Mouse (Mus musculus) liver, embryonic 15.5 days (tissue): Measurements from ENCODE around the gene Gm6899. TPM values are rescaled to one million over a fixed set of nuclear protein-coding genes. Genes with fewer than 3 reads are reported as not detected.
A peak's percentile ranks its signal among the peaks of the same experiment; 100 is the strongest.

Source experiments
- ATAC-seq: fragments of 200-750 bp; cut with Nextera tagmentation; 2 replicates; pipeline ENCODE4 v1.8.0; 2017; ENCODE audit warnings: moderate number of reproducible peaks, mild to moderate bottlenecking, moderate library complexity; ENCODE audit not compliant: insufficient read depth
- H3K27ac ChIP-seq: fragments of 300-500 bp; sonication (generic); replicated peaks from 2 replicates; pipeline ENCODE4 v1.5.1; 2015; ENCODE audit warnings: mild to moderate bottlenecking, inconsistent platforms
- H3K27me3 ChIP-seq: fragments of 300-500 bp; sonication (generic); 2 replicates; pipeline ENCODE4 v1.6.1; 2015; ENCODE audit warnings: mild to moderate bottlenecking, inconsistent platforms
- H3K36me3 ChIP-seq: fragments of 300-500 bp; sonication (generic); replicated peaks from 2 replicates; pipeline ENCODE4 v1.6.1; 2015; ENCODE audit warnings: moderate library complexity, mild to moderate bottlenecking, inconsistent platforms
- H3K4me1 ChIP-seq: fragments of 300-500 bp; sonication (generic); replicated peaks from 2 replicates; pipeline ENCODE4 v1.6.1; 2015; ENCODE audit warnings: inconsistent platforms
- H3K4me2 ChIP-seq: fragments of 300-500 bp; sonication (generic); 2 replicates; pipeline ENCODE4 v1.6.1; 2015; ENCODE audit warnings: moderate library complexity, mild to moderate bottlenecking, inconsistent platforms
- H3K4me3 ChIP-seq: fragments of 300-500 bp; sonication (generic); replicated peaks from 2 replicates; pipeline ENCODE4 v1.5.1; 2015; ENCODE audit warnings: mild to moderate bottlenecking, inconsistent platforms
- H3K9ac ChIP-seq: fragments of 300-500 bp; sonication (generic); 2 replicates; pipeline ENCODE4 v1.6.1; 2015; ENCODE audit warnings: moderate library complexity, mild to moderate bottlenecking, inconsistent platforms
- H3K9me3 ChIP-seq: fragments of 300-500 bp; sonication (generic); replicated peaks from 2 replicates; pipeline ENCODE4 v1.6.1; 2016; ENCODE audit warnings: inconsistent platforms
- WGBS: fragments of 180-500 bp; shearing (Covaris S2); methylation state at CpG from one replicate; pipeline ENCODE4 v1.1.7; 2015; ENCODE audit warnings: mixed read lengths; ENCODE audit not compliant: insufficient replicate concordance; 5-methylcytosine and 5-hydroxymethylcytosine counted together
- polyA plus RNA-seq: library from polyadenylated mRNA; unstranded; fragments of >200 nt; fragmentation: Nextera tagmentation; extraction: Ambion mirVana; gene quantifications from 2 replicates; pipeline ENCODE4 v1.2.1, GENCODE M21; 2015

Gm6899 gene
- polyA plus RNA-seq: 0.23 TPM in 1 of 2 replicates, not detected in the other

- Histone ChIP-seq H3K27me3 (no peaks in the 10 kb centered on the region), H3K4me3 (peak within 1 kb of the TSS; percentile 96), H3K9ac (peak within 1 kb of the TSS; percentile 96), H3K4me1 (peaks cover 42% of the 10 kb centered on the region), H3K27ac (peak within 1 kb of the TSS; percentile 97), H3K4me2 (peak within 1 kb of the TSS; percentile 80), H3K36me3 (peaks cover 24% of the 10 kb centered on the region), H3K9me3 (no peaks in the 10 kb centered on the region)
- WGBS: under 1% methylated on average over 60 of the region's 60 CpGs
- peak; percentile 99 for ATAC-seq
Observed at GRCm38 (mm10) chr11:26593061-26594059, at the start of gene Gm6899, which contains the start of gene Vrk2. TSS of gene Gm6899 (plus strand) at chr11:26593241. TSS of gene Vrk2 (minus strand) at chr11:26593999.

GRCm38 (mm10) chr11:26551551-26551950 lies 41.5 kb upstream of the Gm6899 start:
- no peak overlapping the region for H3K4me3 ChIP-seq
- peaks cover 10% of the 10 kb centered on the region; the same call in 1 of the 2 replicates for H3K4me1 ChIP-seq
- no peak overlapping the region for H3K4me2 ChIP-seq
- H3K27me3 ChIP-seq: no peaks in the 10 kb centered on the region
- no peak overlapping the region for H3K27ac ChIP-seq
- H3K36me3 ChIP-seq: peaks cover 11% of the 10 kb centered on the region
- H3K9ac ChIP-seq: no peak overlapping the region
- 46% methylated on average over 3 of the region's 3 CpGs for WGBS
- ATAC-seq: peak; percentile 78
- H3K9me3 ChIP-seq: no peaks in the 10 kb centered on the region

GRCm38 (mm10) chr11:26585409-26586366 lies 7.4 kb upstream of the Gm6899 start:
- Histone ChIP-seq H3K9ac (no peak overlapping the region), H3K27ac (no peak overlapping the region), H3K9me3 (no peaks in the 10 kb centered on the region), H3K4me1 (0 out of 2 replicates have a peak, but pooled peaks cover 5% of the 10 kb centered on the region), H3K27me3 (no peaks in the 10 kb centered on the region), H3K4me2 (no peak overlapping the region), H3K36me3 (peaks cover 43% of the 10 kb centered on the region), H3K4me3 (no peak overlapping the region)
- 79% methylated on average over 17 of the region's 17 CpGs for WGBS
- no peak for ATAC-seq

- 77% methylated on average over 6 of the region's 6 CpGs for WGBS
- H3K9ac ChIP-seq: no peak overlapping the region
- H3K9me3 ChIP-seq: no peaks in the 10 kb centered on the region
- peaks cover 46% of the 10 kb centered on the region for H3K36me3 ChIP-seq
- H3K4me3 ChIP-seq: no peak overlapping the region
- peaks cover 8% of the 10 kb centered on the region for H3K4me1 ChIP-seq
- no peak overlapping the region for H3K4me2 ChIP-seq
- H3K27me3 ChIP-seq: no peaks in the 10 kb centered on the region
- 0 out of 2 replicates have a peak overlapping the region, but pooled peaks have one; percentile 29 for H3K27ac ChIP-seq
- ATAC-seq: peak; percentile 22; the same call in 1 of the 2 replicates
Observed at GRCm38 (mm10) chr11:26586367-26587183, 6.5 kb upstream of the Gm6899 start.

- Histone ChIP-seq H3K4me1 (peaks cover 9% of the 10 kb centered on the region), H3K9me3 (no peaks in the 10 kb centered on the region), H3K27ac (no peak overlapping the region), H3K9ac (no peak overlapping the region), H3K4me3 (no peak overlapping the region), H3K4me2 (no peak overlapping the region), H3K27me3 (no peaks in the 10 kb centered on the region), H3K36me3 (peaks cover 46% of the 10 kb centered on the region)
- ATAC-seq: peak; percentile 12; the same call in 1 of the 2 replicates
- 85% methylated on average over 1 of the region's 1 CpGs for WGBS
Observed at GRCm38 (mm10) chr11:26587184-26587524, 5.9 kb upstream of the Gm6899 start.

DNA sequence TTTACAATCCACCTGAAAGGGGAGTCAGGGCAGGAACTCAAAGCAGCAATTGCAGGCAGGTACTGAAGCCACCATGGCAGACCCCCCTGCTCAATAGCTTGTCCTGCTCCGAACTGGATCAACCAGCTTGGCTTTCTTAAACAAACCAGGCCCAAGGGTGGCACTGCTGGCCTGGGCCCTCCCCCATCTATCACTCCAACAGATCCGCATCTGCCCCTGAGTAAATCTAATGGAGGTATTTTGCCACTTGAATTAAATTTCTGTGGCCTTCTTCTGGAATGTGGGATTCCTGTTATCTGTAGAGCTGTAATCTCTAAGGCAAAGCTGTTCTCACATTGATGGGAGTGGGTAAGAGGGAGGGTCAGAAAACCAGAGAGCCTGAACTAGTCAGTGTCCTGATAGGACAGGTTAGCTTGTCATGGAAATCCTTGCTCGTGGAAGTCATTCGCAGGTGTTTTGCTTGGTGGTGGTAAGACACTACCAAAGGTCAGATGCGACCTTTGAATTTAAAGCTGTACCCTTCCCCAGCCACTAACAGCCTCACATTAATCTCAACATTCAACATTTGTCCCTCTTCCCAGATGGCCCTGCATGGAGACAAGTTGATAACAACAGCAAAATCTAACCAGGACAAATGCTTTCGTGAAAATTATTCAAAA lies 517 bp upstream of the Gm6899 start:
- 29% methylated on average over 6 of the region's 6 CpGs for WGBS
- ATAC-seq: no peak
- peaks cover 35% of the 10 kb centered on the region for H3K4me1 ChIP-seq
- peak overlapping the region; percentile 96 for H3K9ac ChIP-seq
- peak overlapping the region; percentile 97 for H3K27ac ChIP-seq
- no peaks in the 10 kb centered on the region for H3K9me3 ChIP-seq
- H3K27me3 ChIP-seq: no peaks in the 10 kb centered on the region
- H3K4me3 ChIP-seq: peak overlapping the region; percentile 96
- peak overlapping the region; percentile 80 for H3K4me2 ChIP-seq
- H3K36me3 ChIP-seq: peaks cover 24% of the 10 kb centered on the region

- Histone ChIP-seq H3K36me3 (peaks cover 13% of the 10 kb centered on the region), H3K4me2 (peak overlapping the region; percentile 50), H3K27ac (peak overlapping the region; percentile 86), H3K9ac (no peak overlapping the region), H3K4me1 (peaks cover 50% of the 10 kb centered on the region), H3K4me3 (no peak overlapping the region), H3K9me3 (no peaks in the 10 kb centered on the region), H3K27me3 (no peaks in the 10 kb centered on the region)
- ATAC-seq: no peak
- 43% methylated on average over 1 of the region's 1 CpGs for WGBS
Observed at GRCm38 (mm10) chr11:26594487-26594886, 1.4 kb downstream of the Gm6899 start.

DNA sequence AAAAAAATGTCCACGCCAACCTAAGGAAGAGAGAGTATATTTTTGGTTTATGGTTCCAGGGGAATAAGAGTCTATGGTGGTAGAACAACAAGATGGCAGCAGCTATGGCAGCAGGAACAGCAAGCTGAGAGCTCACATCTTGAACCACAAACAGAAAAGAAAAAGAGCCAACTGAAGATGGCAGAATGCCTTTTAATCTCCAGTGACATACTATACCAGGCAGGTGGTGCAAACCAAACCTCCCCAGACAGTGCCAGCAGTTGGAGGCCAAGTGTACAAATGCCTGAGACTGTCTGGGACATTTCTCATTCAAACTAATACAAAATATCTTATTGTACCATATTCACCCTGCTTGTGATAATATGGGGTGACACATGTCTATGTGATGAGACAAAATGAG lies 3.1 kb downstream of the Gm6899 start:
- Histone ChIP-seq H3K9me3 (no peaks in the 10 kb centered on the region), H3K4me2 (no peak overlapping the region), H3K27me3 (no peaks in the 10 kb centered on the region), H3K36me3 (no peaks in the 10 kb centered on the region), H3K4me3 (no peak overlapping the region), H3K4me1 (peaks cover 60% of the 10 kb centered on the region), H3K27ac (peak overlapping the region; percentile 59; the same call in 1 of the 2 replicates), H3K9ac (no peak overlapping the region)
- no peak for ATAC-seq
- 83% methylated on average over 1 of the region's 1 CpGs for WGBS

GRCm38 (mm10) chr11:26597145-26597544 lies 4.1 kb downstream of the Gm6899 start:
- Histone ChIP-seq H3K9me3 (no peaks in the 10 kb centered on the region), H3K4me2 (peak overlapping the region; percentile 23; the same call in 1 of the 2 replicates), H3K27ac (peak overlapping the region; percentile 59), H3K36me3 (no peaks in the 10 kb centered on the region), H3K4me1 (peaks cover 57% of the 10 kb centered on the region), H3K9ac (no peak overlapping the region), H3K27me3 (no peaks in the 10 kb centered on the region), H3K4me3 (no peak overlapping the region)
- 40% methylated on average over 6 of the region's 6 CpGs for WGBS
- no peak for ATAC-seq

GRCm38 (mm10) chr11:26597761-26598160 lies 4.7 kb downstream of the Gm6899 start:
- no peak for ATAC-seq
- H3K4me2 ChIP-seq: no peak overlapping the region
- no peak overlapping the region for H3K4me3 ChIP-seq
- WGBS: 73% methylated on average over 6 of the region's 6 CpGs
- peaks cover 51% of the 10 kb centered on the region for H3K4me1 ChIP-seq
- H3K27ac ChIP-seq: peak overlapping the region; percentile 59
- no peaks in the 10 kb centered on the region for H3K9me3 ChIP-seq
- H3K9ac ChIP-seq: no peak overlapping the region
- no peaks in the 10 kb centered on the region for H3K36me3 ChIP-seq
- H3K27me3 ChIP-seq: no peaks in the 10 kb centered on the region
